15 mouse cellular contexts compared by ENCODE assay signal in genomic region chr2:3738734-3739133, GRCm38 (mm10).
"Had no signal": no experiment of that assay in that cellular context is flagged by ENCODE, and none has a peak within 500 bp of the region (broad histone marks: within the 10 kb centered on the region; RNA-seq: fewer than 3 reads in every experiment).

No protein-coding gene starts in this region.

- ATAC-seq: liver, postnatal 0 days; lung, postnatal 0 days had no signal

- H3K9ac ChIP-seq: limb, embryonic 12.5 days; limb, embryonic 15.5 days; liver, embryonic 14.5 days; liver, postnatal 0 days; lung, embryonic 14.5 days; midbrain, embryonic 12.5 days; midbrain, embryonic 15.5 days had no signal

- DNase-seq: kidney, postnatal 25 days; liver, postnatal 0 days; thymus, adult 18-20 months; thymus, postnatal 36 days had no signal

- H3K4me2 ChIP-seq: limb, embryonic 12.5 days; limb, embryonic 15.5 days; liver, embryonic 11.5 days; lung, embryonic 14.5 days; midbrain, embryonic 12.5 days; midbrain, embryonic 15.5 days; neural tube, embryonic 13.5 days had no signal

- H3K27me3 ChIP-seq: limb, embryonic 12.5 days; limb, embryonic 15.5 days; midbrain, embryonic 12.5 days; midbrain, embryonic 15.5 days; neural tube, embryonic 13.5 days had no signal

- H3K36me3 ChIP-seq: limb, embryonic 15.5 days; midbrain, embryonic 12.5 days; midbrain, embryonic 15.5 days; neural tube, embryonic 13.5 days had no signal

- H3K9me3 ChIP-seq: limb, embryonic 12.5 days; limb, embryonic 15.5 days; midbrain, embryonic 12.5 days; midbrain, embryonic 15.5 days; neural tube, embryonic 13.5 days had no signal

- H3K4me3 ChIP-seq: limb, embryonic 12.5 days; limb, embryonic 15.5 days; midbrain, embryonic 12.5 days; midbrain, embryonic 15.5 days; neural tube, embryonic 13.5 days had no signal

- H3K27ac ChIP-seq: kidney, postnatal 0 days; limb, embryonic 15.5 days; liver, embryonic 14.5 days; macrophage; midbrain, embryonic 12.5 days; midbrain, embryonic 15.5 days had no signal
